Mouse (Mus musculus) MN1 (cell line): Measurements from ENCODE around the gene Jagn1.

Source experiments
- DNase-seq: peaks from one replicate; pipeline ENCODE4 v3.0.0-alpha.2; 2016; ENCODE audit warnings: low spot score

Jagn1 gene

GRCm38 (mm10) chr6:113473715-113474114 is 31.3 kb downstream of the Jagn1 start:
- DNase-seq: no peak

GRCm38 (mm10) chr6:113477353-113477752 is 35.0 kb downstream of the Jagn1 start:
- DNase-seq: no peak

- no peak for DNase-seq
Measured at GRCm38 (mm10) chr6:113478906-113479305, 36.5 kb downstream of the Jagn1 start.

GRCm38 (mm10) chr6:113480555-113481373 is 38.4 kb downstream of the Jagn1 start:
- DNase-seq: peak; percentile 21

- DNase-seq: peak; percentile 58
Measured at GRCm38 (mm10) chr6:113482477-113483099, 40.2 kb downstream of the Jagn1 start.

DNA sequence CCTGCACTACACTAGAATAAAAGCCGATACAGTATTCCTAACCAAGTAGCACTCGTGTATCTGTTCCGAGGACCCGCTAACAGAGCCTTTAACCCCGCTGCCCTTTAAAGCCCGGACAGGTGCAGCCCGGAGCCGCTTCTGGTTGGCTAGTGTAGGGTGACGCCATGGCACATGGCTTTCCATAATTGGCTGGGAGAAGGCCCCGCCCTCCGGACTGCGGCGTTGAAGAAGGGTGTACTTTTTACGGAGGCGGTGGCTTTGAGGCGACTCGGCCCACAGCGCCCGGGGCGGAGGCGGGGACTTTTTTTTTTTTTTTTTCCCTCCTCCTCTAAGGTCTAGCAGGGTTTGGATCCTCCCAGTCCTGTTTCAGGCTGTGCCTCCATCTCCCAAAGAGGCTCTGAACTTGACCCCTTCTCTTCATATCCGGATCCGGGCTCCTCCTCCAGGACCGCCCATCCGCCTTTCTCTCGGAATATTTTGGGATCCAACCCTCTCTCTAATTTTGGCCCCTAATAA is 40.8 kb downstream of the Jagn1 start, which contains the start of gene Creld1:
Creld1 (plus strand) TSS at position 198 of the 516 bp plus-strand sequence.
- DNase-seq: peak; percentile 96

DNA sequence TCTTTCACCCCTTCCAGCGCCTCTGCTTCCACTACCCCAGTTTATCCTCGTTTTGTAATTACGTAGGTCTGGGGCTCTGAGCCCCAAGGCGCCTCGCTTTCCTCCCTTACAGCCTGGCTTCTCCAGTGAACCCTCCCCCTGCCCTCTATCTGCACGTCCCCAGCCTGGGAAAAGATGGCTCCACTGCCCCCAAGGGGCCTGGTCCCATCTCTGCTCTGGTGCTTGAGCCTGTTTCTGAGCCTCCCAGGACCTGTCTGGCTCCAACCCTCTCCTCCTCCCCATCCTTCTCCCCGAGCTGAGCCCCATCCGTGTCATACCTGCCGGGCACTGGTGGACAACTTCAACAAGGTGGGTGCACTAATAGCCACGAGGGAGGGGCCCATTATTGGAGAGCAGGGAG is 41.4 kb downstream of the Jagn1 start:
- peak; percentile 70 for DNase-seq

GRCm38 (mm10) chr6:113487125-113487576 is 44.8 kb downstream of the Jagn1 start:
- peak; percentile 64 for DNase-seq

- no peak for DNase-seq
Measured at GRCm38 (mm10) chr6:113489410-113489809, 47.0 kb downstream of the Jagn1 start.

- DNase-seq: no peak
Measured at GRCm38 (mm10) chr6:113492101-113492864, 49.9 kb downstream of the Jagn1 start.

DNA sequence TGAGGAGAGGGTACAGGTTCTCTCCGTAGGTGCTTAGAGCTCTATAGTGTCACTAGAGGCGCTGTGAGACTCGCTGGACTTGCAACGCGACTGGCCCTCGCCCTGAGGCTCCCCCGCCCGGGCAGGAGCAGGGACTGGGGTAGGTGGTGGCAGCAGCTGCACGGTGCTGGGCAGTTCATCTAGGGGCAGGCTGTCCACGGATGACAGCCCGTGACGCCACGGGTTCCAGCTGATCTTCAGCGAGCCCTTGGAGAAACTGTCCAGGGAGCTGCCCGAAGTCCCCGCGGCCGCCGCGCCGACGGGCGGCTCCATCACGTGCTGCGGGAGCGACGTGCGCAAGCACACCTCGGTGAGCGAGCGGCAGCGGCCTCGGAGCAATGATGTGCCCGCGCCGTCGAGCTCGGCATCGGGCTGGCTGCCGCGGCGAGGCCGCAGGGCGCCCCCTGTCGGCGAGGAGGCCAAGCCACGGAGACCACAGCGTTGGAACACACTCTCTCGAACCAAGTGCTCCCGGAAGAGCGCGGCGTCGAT is 52.0 kb downstream of the Jagn1 start:
- DNase-seq: no peak

DNA sequence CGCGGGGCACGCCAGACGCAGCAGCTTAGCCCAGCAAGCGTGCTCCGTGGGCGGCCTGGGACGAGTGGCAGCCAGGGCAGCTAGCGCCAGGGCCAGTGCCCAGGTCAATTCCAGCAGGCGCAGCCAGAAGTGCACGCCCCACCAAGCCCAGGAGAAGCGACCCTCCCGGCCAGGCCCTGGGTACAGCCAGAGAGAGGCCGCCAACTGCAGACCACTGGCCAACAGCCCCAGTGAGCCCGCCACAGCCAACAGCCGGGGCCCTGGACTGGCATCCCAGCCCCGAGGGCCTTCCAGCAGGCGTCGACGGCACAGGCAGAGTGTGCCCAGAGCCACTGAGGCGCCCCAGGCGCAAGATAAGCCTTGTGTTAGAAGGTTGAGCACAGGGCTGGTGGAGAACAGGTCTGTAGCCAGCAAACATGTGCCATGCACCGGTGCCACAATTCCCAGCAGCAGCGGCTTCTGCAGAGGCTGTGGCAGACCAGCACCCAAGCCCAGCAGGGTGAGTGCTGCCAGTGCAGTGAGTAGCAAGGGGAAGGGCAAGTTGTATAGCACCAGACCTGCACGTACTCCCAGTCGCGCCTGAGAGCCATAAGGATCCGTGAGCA is 52.8 kb downstream of the Jagn1 start:
- no peak for DNase-seq
